Mouse (Mus musculus) forebrain, embryonic 16.5 days (tissue): Measurements from ENCODE around the gene Cenpt. TPM values are rescaled to one million over a fixed set of nuclear protein-coding genes. Genes with fewer than 3 reads are reported as not detected.

Experiments used
- ATAC-seq: fragments of 200-750 bp; cut with Nextera tagmentation; 2 replicates; pipeline ENCODE4 v1.8.0; 2017; ENCODE audit warnings: mild to moderate bottlenecking, moderate library complexity
- H3K27ac ChIP-seq: fragments of 300-500 bp; sonication (generic); 2 replicates; pipeline ENCODE4 v1.5.1; 2014; ENCODE audit warnings: low read length, control low read depth
- H3K27me3 ChIP-seq: fragments of 300-500 bp; sonication (generic); replicated peaks from 2 replicates; pipeline ENCODE4 v1.6.1; 2014; ENCODE audit warnings: low read length; ENCODE audit not compliant: control insufficient read depth, insufficient read depth
- H3K36me3 ChIP-seq: fragments of 300-500 bp; sonication (generic); 2 replicates; pipeline ENCODE4 v1.6.1; 2014; ENCODE audit not compliant: control insufficient read depth, insufficient read depth
- H3K4me1 ChIP-seq: fragments of 300-500 bp; sonication (generic); replicated peaks from 2 replicates; pipeline ENCODE4 v1.6.1; 2014; ENCODE audit warnings: low read length; ENCODE audit not compliant: control insufficient read depth, insufficient read depth
- H3K4me2 ChIP-seq: fragments of 300-500 bp; sonication (generic); 2 replicates; pipeline ENCODE4 v1.6.1; 2014; ENCODE audit warnings: mild to moderate bottlenecking, low read length, control low read depth
- H3K4me3 ChIP-seq: fragments of 300-500 bp; sonication (generic); replicated peaks from 2 replicates; pipeline ENCODE4 v1.5.1; 2014; ENCODE audit warnings: mild to moderate bottlenecking, low read length, control low read depth
- H3K9ac ChIP-seq: fragments of 300-500 bp; sonication (generic); replicated peaks from 2 replicates; pipeline ENCODE4 v1.6.1; 2014; ENCODE audit warnings: low read depth, low read length, control low read depth
- H3K9me3 ChIP-seq: fragments of 300-500 bp; sonication (generic); 2 replicates; pipeline ENCODE4 v1.6.1; 2016; ENCODE audit warnings: low read length; ENCODE audit not compliant: control insufficient read depth
- WGBS: fragments of 180-500 bp; shearing (Covaris S2); extraction: QIAGEN DNeasy Blood & Tissue Kit; methylation state at CpG from one replicate; pipeline ENCODE4 v1.1.7; 2014; 5-methylcytosine and 5-hydroxymethylcytosine counted together
- polyA plus RNA-seq: library from polyadenylated mRNA; unstranded; fragments of >200 nt; fragmentation: Nextera tagmentation; extraction: Ambion mirVana; gene quantifications from 2 replicates; pipeline ENCODE4 v1.2.1, GENCODE M21; 2015

Gene Cenpt
- 66.0 and 69.8 TPM in 2 replicates for polyA plus RNA-seq

DNA sequence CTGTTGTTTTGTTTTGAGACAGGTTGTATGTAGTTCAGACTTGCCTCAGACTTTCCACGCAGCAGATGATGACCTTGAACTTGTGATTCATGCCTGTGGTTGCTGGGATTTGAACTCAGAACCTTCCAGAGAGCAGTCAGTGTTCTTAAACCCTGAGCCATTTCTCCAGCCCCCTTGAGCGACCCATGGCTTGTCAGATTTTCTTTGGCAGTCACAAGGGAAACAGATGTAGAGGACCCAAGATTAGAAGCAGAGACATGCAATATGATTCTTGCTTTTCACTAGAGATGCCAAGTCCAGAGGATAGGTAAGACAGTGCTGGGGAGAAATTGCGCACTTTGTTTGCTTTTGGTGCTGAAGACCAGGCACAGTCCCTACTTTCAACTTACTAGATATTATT, at the start of gene Cenpt:
TSS of gene Cenpt (minus strand) at position 101 of the 400 bp plus-strand sequence.
- no peak for ATAC-seq
- Histone ChIP-seq H3K4me2 (no peak within 1 kb of the TSS), H3K27me3 (no peaks in the 10 kb centered on the region), H3K4me1 (peaks cover 34% of the 10 kb centered on the region), H3K4me3 (no peak within 1 kb of the TSS), H3K9ac (no peak within 1 kb of the TSS), H3K36me3 (peaks cover 8% of the 10 kb centered on the region; the same call in 1 of the 2 replicates), H3K27ac (no peak within 1 kb of the TSS), H3K9me3 (no peaks in the 10 kb centered on the region)
- 88% methylated on average over 3 of the region's 3 CpGs for WGBS

- Histone ChIP-seq H3K4me1 (peaks cover 9% of the 10 kb centered on the region), H3K4me3 (peak overlapping the region; percentile 95), H3K9me3 (no peaks in the 10 kb centered on the region), H3K27me3 (no peaks in the 10 kb centered on the region), H3K36me3 (no peaks in the 10 kb centered on the region), H3K27ac (peak overlapping the region; percentile 75), H3K9ac (peak overlapping the region; percentile 99), H3K4me2 (peak overlapping the region; percentile 92)
- 39% methylated on average over 16 of the region's 16 CpGs for WGBS
- no peak for ATAC-seq
Observed at GRCm38 (mm10) chr8:105900941-105901616, 48.0 kb upstream of the Cenpt start.

- peak within 1 kb of the TSS; percentile 99 for H3K9ac ChIP-seq
- H3K27me3 ChIP-seq, result no peaks in the 10 kb centered on the region
- ATAC-seq, result peak; percentile 95
- H3K4me3 ChIP-seq, result peak within 1 kb of the TSS; percentile 95
- H3K9me3 ChIP-seq, result no peaks in the 10 kb centered on the region
- WGBS, result 0% methylated on average over 68 of the region's 68 CpGs
- no peaks in the 10 kb centered on the region for H3K36me3 ChIP-seq
- peaks cover 9% of the 10 kb centered on the region for H3K4me1 ChIP-seq
- peak within 1 kb of the TSS; percentile 75 for H3K27ac ChIP-seq
- H3K4me2 ChIP-seq, result peak within 1 kb of the TSS; percentile 92
Observed at GRCm38 (mm10) chr8:105900180-105900940, 47.3 kb upstream of the Cenpt start, which contains the start of gene Pskh1. Pskh1 (plus strand) TSS chr8:105900441.

GRCm38 (mm10) chr8:105897801-105898480, 44.9 kb upstream of the Cenpt start:
- no peak for ATAC-seq
- H3K4me3 ChIP-seq, result no peak overlapping the region
- WGBS, result 74% methylated on average over 9 of the region's 9 CpGs
- H3K9ac ChIP-seq, result no peak overlapping the region
- no peaks in the 10 kb centered on the region for H3K27me3 ChIP-seq
- peaks cover 12% of the 10 kb centered on the region for H3K4me1 ChIP-seq
- no peaks in the 10 kb centered on the region for H3K9me3 ChIP-seq
- H3K27ac ChIP-seq, result no peak overlapping the region
- no peaks in the 10 kb centered on the region for H3K36me3 ChIP-seq
- H3K4me2 ChIP-seq, result no peak overlapping the region

DNA sequence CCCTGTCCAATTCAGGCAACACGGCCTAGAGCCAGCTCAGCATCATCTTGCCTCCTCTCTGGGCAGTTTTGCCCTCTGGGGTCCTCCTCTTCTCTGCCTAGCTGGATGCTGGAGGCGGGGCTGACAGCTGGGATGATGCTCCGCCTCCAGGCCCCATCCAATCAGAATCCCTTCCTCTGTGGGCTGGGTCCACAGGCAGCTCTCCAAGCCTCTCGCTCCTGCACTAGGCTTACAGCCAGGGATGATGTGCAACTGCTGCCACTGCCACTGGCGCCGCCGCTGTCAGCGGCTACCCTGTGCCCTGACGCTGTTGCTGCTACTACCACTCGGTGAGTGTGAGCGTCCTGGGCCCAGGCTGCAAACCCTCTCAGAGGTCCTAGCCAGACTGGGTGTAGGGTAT, 40.3 kb upstream of the Cenpt start, which contains the start of gene Nrn1l:
TSS of gene Nrn1l (plus strand) at position 229 of the 400 bp plus-strand sequence.
- ATAC-seq, result peak; percentile 87
- H3K9me3 ChIP-seq, result no peaks in the 10 kb centered on the region
- H3K4me1 ChIP-seq, result peaks cover 3% of the 10 kb centered on the region; the same call in 1 of the 2 replicates
- H3K36me3 ChIP-seq, result peaks cover 27% of the 10 kb centered on the region
- 3% methylated on average over 11 of the region's 11 CpGs for WGBS
- no peak within 1 kb of the TSS for H3K4me2 ChIP-seq
- H3K27me3 ChIP-seq, result no peaks in the 10 kb centered on the region
- H3K27ac ChIP-seq, result no peak within 1 kb of the TSS
- H3K9ac ChIP-seq, result no peak within 1 kb of the TSS
- no peak within 1 kb of the TSS for H3K4me3 ChIP-seq

DNA sequence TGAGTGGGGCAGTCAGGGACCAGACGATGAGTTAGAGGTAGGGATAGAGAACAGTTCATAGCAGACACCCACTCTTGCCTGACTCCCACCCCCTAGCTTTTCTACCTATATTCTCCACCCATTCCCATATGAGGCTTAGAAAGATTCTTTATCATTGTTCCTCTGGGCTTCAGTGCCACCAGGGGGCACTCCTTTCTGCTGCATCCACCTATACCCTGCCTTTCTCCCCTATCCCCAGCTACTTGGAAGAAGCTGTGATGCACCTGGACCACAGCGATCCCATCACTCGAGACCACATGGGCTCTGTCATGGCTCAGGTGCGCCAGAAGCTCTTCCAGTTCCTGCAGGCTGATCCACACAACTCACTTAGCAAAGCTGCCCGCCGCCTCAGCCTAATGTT, 39.4 kb upstream of the Cenpt start:
- whole genome bisulfite sequencing, result 92% methylated on average over 6 of the region's 6 CpGs
- Histone ChIP-seq H3K4me2 (no peak overlapping the region), H3K36me3 (peaks cover 33% of the 10 kb centered on the region), H3K27me3 (no peaks in the 10 kb centered on the region), H3K9me3 (no peaks in the 10 kb centered on the region), H3K4me1 (peaks cover 3% of the 10 kb centered on the region; the same call in 1 of the 2 replicates), H3K27ac (no peak overlapping the region), H3K9ac (no peak overlapping the region), H3K4me3 (no peak overlapping the region)
- ATAC-seq, result no peak

DNA sequence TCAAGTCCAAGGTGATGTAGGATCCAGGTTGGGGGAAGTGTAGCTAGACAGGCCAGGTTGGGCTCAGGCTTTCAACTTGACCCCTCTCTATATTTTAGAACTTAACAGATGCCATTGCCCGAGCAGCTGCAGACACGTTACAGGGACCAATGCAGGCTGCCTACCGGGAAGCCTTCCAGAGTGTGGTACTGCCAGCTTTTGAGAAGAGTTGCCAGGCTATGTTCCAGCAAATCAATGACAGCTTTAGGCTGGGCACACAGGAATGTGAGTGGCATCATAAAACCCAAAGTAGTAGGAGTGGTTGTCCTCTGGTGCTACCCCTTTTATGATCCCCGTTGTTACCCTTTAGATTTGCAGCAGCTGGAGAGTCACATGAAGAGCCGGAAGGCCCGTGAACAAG, 37.8 kb upstream of the Cenpt start:
- ATAC-seq, result no peak
- no peaks in the 10 kb centered on the region for H3K9me3 ChIP-seq
- WGBS, result 90% methylated on average over 6 of the region's 6 CpGs

DNA sequence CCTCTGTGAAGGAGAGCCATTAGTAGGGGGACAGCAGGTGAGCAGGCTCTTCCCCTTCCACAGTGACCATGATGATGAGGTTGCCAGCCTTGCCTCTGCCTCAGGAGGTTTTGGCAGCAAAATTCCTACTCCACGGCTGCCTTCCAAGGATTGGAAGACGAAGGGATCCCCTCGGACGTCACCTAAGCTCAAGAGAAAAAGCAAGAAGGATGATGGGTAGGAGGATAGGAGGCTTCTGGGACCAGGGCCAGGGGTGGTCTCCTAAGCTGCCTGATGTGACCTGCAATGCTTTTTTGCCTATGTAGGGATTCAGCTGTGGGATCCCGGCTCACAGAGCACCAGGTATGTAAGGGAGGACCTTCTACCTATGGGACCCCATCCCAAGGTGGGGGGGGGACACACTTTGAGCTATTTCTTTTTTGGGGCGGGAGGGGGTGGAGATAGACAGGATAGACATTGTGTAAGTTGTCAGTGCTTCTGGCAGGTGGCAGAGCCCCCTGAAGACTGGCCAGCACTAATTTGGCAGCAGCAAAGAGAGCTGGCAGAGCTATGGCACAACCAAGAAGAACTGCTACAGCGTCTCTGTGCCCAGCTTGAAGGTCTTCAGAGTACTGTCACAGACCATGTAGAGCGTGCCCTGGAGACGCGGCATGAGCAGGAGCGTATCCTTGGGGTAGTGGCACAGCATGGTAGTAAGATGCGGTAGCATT, 36.8 kb upstream of the Cenpt start:
- Histone ChIP-seq H3K27me3 (no peaks in the 10 kb centered on the region), H3K9me3 (no peaks in the 10 kb centered on the region), H3K36me3 (peaks cover 55% of the 10 kb centered on the region), H3K4me1 (peaks cover 3% of the 10 kb centered on the region; the same call in 1 of the 2 replicates), H3K27ac (no peak overlapping the region), H3K4me2 (no peak overlapping the region), H3K9ac (no peak overlapping the region), H3K4me3 (no peak overlapping the region)
- ATAC-seq, result no peak
- 84% methylated on average over 12 of the region's 12 CpGs for WGBS

More for the DNA sequence above, 37.8 kb upstream of the Cenpt start:
- Histone ChIP-seq H3K36me3 (peaks cover 47% of the 10 kb centered on the region), H3K27me3 (no peaks in the 10 kb centered on the region), H3K4me2 (no peak overlapping the region), H3K4me3 (no peak overlapping the region), H3K27ac (no peak overlapping the region), H3K4me1 (peaks cover 3% of the 10 kb centered on the region; the same call in 1 of the 2 replicates), H3K9ac (no peak overlapping the region)
